Mouse (Mus musculus): ENCODE measurements around the gene Crim1. TPM values are rescaled to one million over a fixed set of nuclear protein-coding genes. Genes with fewer than 3 reads are reported as not detected.

Crim1 gene
- polyA plus RNA-seq, 1 experiment from 2014 or later: 2.3 TPM

DNA sequence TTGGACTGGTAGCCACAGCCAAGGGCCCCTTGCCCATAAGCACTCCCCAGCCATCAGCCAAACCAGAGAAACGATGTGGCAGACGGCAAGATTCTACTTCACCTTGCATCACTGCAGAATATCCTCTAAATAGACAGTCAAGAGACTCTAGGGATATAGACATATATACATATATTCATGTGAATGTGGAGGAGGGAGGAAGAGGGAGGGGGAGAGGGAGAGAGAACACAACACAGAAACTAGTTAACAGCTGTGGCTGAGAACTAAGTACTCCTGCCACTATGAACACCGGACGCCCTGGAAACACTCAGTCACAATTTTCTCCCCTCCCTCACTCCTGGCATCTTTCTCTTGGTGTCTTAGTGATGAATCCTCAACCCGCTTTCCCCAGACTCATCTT, 189.5 kb downstream of the Crim1 start:
- ATAC-seq (replicated peaks; ENCODE audit: extremely low read depth, insufficient read depth, low FRiP score): no peak
- Histone ChIP-seq H3K27ac (ENCODE audit: low read length) (no peak overlapping the region), H3K36me3 (ENCODE audit: control insufficient read depth, insufficient read depth) (peaks cover 6% of the 10 kb centered on the region; the same call in 1 of the 2 replicates), H3K9me3 (replicated peaks; ENCODE audit: control insufficient read depth, low read length) (no peaks in the 10 kb centered on the region), H3K9ac (ENCODE audit: low read length) (no peak overlapping the region), H3K4me2 (ENCODE audit: low read depth, low read length) (no peak overlapping the region), H3K4me3 (ENCODE audit: low read length) (no peak overlapping the region), H3K27me3 (ENCODE audit: control insufficient read depth, insufficient read depth, low read length) (no peaks in the 10 kb centered on the region), H3K4me1 (ENCODE audit: control insufficient read depth, insufficient read depth, low read length) (0 out of 2 replicates have a peak, but pooled peaks cover 2% of the 10 kb centered on the region)
- WGBS: 87% methylated on average over 5 of the region's 5 CpGs

DNA sequence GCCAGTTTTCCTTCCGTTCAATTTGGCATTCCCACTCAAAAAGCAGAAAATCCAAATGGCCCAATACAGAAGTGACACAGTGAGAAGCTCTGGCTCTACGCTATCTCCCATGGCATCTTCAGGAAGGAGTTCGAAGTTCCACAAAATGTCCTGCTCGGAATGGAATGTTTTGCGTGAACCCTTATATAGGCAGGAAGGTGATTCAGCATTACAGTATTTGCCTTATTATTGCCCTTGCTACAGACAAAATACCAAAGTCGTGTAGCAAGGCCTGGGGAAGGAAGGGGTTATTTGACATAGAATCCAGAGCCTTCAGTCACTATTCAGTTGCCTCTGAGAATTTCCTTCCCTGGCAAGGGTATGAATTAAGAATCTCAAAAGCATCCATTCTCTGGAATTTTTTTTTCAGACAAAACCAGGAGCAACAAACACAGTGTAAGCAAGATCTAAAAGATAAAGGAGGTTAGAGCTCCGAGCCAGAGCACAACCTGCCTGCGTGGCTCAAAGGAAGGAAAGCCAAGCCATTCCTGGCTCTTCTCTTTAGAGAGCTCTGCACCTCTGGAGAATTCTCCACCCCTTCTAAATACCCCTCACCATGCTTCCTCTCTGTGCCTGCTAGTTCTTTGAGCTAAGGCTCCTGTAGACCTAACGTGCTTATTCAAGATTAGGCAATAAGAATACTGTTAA, 192.5 kb downstream of the Crim1 start:
- Histone ChIP-seq H3K9me3 (replicated peaks; ENCODE audit: control insufficient read depth, low read length) (no peaks in the 10 kb centered on the region), H3K27me3 (ENCODE audit: control insufficient read depth, insufficient read depth, low read length) (no peaks in the 10 kb centered on the region), H3K27ac (ENCODE audit: low read length) (no peak overlapping the region), H3K4me2 (ENCODE audit: low read depth, low read length) (no peak overlapping the region), H3K36me3 (ENCODE audit: control insufficient read depth, insufficient read depth) (peaks cover 7% of the 10 kb centered on the region; the same call in 1 of the 2 replicates), H3K4me1 (ENCODE audit: control insufficient read depth, insufficient read depth, low read length) (0 out of 2 replicates have a peak, but pooled peaks cover 2% of the 10 kb centered on the region), H3K9ac (ENCODE audit: low read length) (no peak overlapping the region), H3K4me3 (ENCODE audit: low read length) (no peak overlapping the region)
- WGBS: 69% methylated on average over 9 of the region's 9 CpGs
- ATAC-seq (replicated peaks; ENCODE audit: extremely low read depth, insufficient read depth, low FRiP score): no peak

DNA sequence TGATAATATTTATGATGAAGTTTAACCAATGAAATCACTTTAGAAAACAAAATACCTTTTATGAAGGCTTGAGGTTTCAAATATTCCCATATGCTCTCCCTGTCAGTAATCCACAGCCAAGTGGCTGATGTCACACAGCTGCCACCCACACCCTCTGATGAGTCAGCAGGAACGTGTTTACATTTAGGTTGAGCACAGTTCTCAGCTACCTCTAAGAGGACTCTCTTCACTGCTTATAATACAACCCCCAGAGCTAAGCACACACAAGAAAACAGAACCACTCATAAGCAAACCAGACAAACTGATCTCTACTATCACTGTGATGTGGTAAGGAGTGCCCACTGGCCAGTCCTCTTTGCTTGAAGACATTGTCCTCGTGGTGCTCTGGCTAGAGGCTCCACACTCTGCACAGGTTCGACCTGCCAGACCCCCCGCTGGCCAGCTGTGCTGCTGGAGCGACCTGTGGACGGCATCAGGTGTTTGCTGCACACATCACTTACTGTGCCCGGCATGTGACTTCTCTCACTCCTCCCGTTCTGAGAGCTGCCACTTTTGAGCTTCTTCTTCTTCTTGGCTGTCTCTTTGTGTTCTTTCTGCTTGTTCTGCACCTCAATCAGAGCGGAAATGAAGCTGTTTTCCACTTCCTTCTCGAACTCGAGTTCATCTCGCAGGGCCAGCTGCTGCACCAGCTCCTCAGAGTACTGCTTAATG, 200.2 kb downstream of the Crim1 start:
- Histone ChIP-seq H3K9ac (ENCODE audit: low read length) (no peak overlapping the region), H3K9me3 (replicated peaks; ENCODE audit: control insufficient read depth, low read length) (no peaks in the 10 kb centered on the region), H3K36me3 (ENCODE audit: control insufficient read depth, insufficient read depth) (peaks cover 22% of the 10 kb centered on the region; the same call in 1 of the 2 replicates), H3K27ac (ENCODE audit: low read length) (peak overlapping the region; percentile 41; the same call in 1 of the 2 replicates), H3K4me2 (ENCODE audit: low read depth, low read length) (no peak overlapping the region), H3K4me3 (ENCODE audit: low read length) (no peak overlapping the region), H3K27me3 (ENCODE audit: control insufficient read depth, insufficient read depth, low read length) (no peaks in the 10 kb centered on the region), H3K4me1 (ENCODE audit: control insufficient read depth, insufficient read depth, low read length) (peaks cover 20% of the 10 kb centered on the region)
- ATAC-seq (replicated peaks; ENCODE audit: extremely low read depth, insufficient read depth, low FRiP score): no peak
- 64% methylated on average over 12 of the region's 12 CpGs for WGBS

DNA sequence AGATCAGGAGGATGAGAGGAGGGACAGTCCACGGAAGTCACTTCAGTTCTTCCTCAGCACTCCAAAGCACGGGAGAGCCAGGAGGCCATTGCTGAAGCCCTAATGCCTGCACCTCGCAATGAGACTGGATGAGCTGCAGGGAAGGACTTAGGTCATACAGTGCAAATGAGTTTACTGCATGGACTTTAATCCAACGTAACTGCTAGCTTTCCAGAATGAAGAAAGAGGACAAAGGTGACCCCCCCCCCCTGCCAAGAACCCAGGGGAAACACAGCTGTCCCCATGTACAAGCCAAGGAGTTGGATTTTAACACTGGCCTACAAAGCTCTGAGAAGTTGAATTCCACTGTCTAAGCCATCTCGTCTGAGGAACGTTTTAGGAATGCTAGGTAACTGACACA, 201.3 kb downstream of the Crim1 start:
- no peak for ATAC-seq (replicated peaks; ENCODE audit: extremely low read depth, insufficient read depth, low FRiP score)
- no peak overlapping the region for H3K4me2 ChIP-seq (ENCODE audit: low read depth, low read length)
- no peaks in the 10 kb centered on the region for H3K27me3 ChIP-seq (ENCODE audit: control insufficient read depth, insufficient read depth, low read length)
- no peak overlapping the region for H3K27ac ChIP-seq (ENCODE audit: low read length)
- H3K4me1 ChIP-seq (ENCODE audit: control insufficient read depth, insufficient read depth, low read length): peaks cover 20% of the 10 kb centered on the region
- no peak overlapping the region for H3K9ac ChIP-seq (ENCODE audit: low read length)
- no peak overlapping the region for H3K4me3 ChIP-seq (ENCODE audit: low read length)
- WGBS: 56% methylated on average over 6 of the region's 6 CpGs
- peaks cover 20% of the 10 kb centered on the region; the same call in 1 of the 2 replicates for H3K36me3 ChIP-seq (ENCODE audit: control insufficient read depth, insufficient read depth)
- no peaks in the 10 kb centered on the region for H3K9me3 ChIP-seq (replicated peaks; ENCODE audit: control insufficient read depth, low read length)

DNA sequence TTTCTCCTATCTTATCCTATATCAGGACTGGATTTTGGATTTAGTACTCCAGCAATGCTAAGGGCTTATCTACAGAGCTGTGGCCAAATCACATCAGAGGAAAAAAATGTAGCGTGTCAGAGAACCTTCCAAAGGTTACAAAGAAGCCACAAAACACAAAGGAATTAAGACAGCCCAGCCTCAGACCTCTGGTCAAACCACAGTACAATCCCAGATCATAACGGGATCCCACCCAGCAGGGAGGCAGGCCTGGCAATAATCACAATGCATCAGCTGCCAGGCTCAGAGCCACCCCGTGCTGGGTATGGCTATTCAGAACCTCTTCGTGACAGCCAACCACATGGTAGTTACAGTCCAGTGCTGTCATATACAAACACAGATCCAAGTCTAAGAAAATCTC, 201.7 kb downstream of the Crim1 start:
- 47% methylated on average over 4 of the region's 4 CpGs for WGBS
- Histone ChIP-seq H3K9me3 (replicated peaks; ENCODE audit: control insufficient read depth, low read length) (no peaks in the 10 kb centered on the region), H3K27ac (ENCODE audit: low read length) (no peak overlapping the region), H3K4me2 (ENCODE audit: low read depth, low read length) (no peak overlapping the region), H3K9ac (ENCODE audit: low read length) (no peak overlapping the region), H3K36me3 (ENCODE audit: control insufficient read depth, insufficient read depth) (peaks cover 20% of the 10 kb centered on the region; the same call in 1 of the 2 replicates), H3K27me3 (ENCODE audit: control insufficient read depth, insufficient read depth, low read length) (no peaks in the 10 kb centered on the region), H3K4me3 (ENCODE audit: low read length) (no peak overlapping the region), H3K4me1 (ENCODE audit: control insufficient read depth, insufficient read depth, low read length) (peaks cover 20% of the 10 kb centered on the region)
- ATAC-seq (replicated peaks; ENCODE audit: extremely low read depth, insufficient read depth, low FRiP score): peak; percentile 17; the same call in 1 of the 2 replicates

DNA sequence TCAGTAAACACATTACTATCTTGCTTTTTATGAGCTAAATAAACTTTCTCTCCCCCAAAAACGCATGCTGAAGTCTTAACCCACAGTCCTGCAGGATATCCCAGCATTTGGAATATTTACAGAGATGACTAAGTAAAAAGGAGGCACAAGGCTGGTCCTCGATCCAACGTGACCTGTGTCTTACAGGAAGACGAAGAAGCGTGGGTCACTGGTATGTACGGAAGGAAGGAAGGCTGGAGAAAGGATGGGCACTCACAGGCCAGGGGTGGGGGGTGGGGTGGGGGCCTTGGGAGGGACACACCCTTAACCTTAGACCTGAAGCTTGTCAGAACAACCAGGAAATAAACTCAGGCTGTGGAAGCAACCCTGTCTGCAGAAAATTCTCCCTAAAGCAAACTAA, 202.1 kb downstream of the Crim1 start:
- H3K27me3 ChIP-seq (ENCODE audit: control insufficient read depth, insufficient read depth, low read length): no peaks in the 10 kb centered on the region
- H3K4me3 ChIP-seq (ENCODE audit: low read length): no peak overlapping the region
- no peak for ATAC-seq (replicated peaks; ENCODE audit: extremely low read depth, insufficient read depth, low FRiP score)
- H3K9me3 ChIP-seq (replicated peaks; ENCODE audit: control insufficient read depth, low read length): no peaks in the 10 kb centered on the region
- no peak overlapping the region for H3K27ac ChIP-seq (ENCODE audit: low read length)
- no peak overlapping the region for H3K4me2 ChIP-seq (ENCODE audit: low read depth, low read length)
- no peak overlapping the region for H3K9ac ChIP-seq (ENCODE audit: low read length)
- 71% methylated on average over 6 of the region's 6 CpGs for WGBS
- peaks cover 20% of the 10 kb centered on the region; the same call in 1 of the 2 replicates for H3K36me3 ChIP-seq (ENCODE audit: control insufficient read depth, insufficient read depth)
- peaks cover 22% of the 10 kb centered on the region for H3K4me1 ChIP-seq (ENCODE audit: control insufficient read depth, insufficient read depth, low read length)

DNA sequence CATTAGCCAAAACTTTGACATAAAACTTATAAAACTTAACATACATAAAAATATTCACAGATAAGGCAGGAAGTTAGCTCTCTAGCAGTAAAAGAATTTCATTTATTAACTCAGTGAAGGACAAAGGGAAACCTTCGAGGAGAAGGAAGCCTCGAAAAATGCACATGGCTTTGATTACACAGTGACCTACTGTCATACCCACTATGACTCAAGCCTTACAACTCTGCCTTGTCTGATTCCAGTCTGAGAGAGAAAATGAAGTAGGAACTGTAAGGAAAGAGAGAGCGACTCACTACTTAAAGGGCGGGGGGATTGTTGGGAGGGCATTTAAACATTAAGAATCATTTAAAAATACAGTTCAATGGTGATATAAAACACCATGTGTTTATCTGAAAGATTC, 203.2 kb downstream of the Crim1 start:
- Histone ChIP-seq H3K4me2 (ENCODE audit: low read depth, low read length) (no peak overlapping the region), H3K9me3 (replicated peaks; ENCODE audit: control insufficient read depth, low read length) (no peaks in the 10 kb centered on the region), H3K4me3 (ENCODE audit: low read length) (no peak overlapping the region), H3K36me3 (ENCODE audit: control insufficient read depth, insufficient read depth) (peaks cover 23% of the 10 kb centered on the region; the same call in 1 of the 2 replicates), H3K4me1 (ENCODE audit: control insufficient read depth, insufficient read depth, low read length) (peaks cover 23% of the 10 kb centered on the region), H3K9ac (ENCODE audit: low read length) (no peak overlapping the region), H3K27me3 (ENCODE audit: control insufficient read depth, insufficient read depth, low read length) (no peaks in the 10 kb centered on the region), H3K27ac (ENCODE audit: low read length) (no peak overlapping the region)
- no peak for ATAC-seq (replicated peaks; ENCODE audit: extremely low read depth, insufficient read depth, low FRiP score)
- 61% methylated on average over 4 of the region's 4 CpGs for WGBS

DNA sequence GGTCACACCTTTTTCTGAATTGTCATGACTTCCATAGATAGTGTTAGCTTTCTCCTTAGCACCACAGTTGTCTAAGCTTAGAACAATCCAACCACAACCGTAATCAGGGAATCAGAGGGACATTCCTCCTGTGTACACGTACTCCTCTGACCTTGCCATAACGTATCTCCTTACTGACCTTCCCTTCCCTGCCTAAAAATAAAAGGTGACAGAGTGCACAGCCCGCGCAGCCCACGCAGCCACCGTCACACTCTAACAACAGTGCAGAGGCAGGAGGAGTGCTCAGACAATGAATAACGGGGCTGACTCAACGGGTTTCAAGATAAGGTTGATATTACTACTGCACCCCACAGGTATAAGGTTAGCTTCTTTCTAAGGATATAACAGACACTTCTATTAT, 203.8 kb downstream of the Crim1 start:
- WGBS: 37% methylated on average over 9 of the region's 9 CpGs
- peak; percentile 58; the same call in 1 of the 2 replicates for ATAC-seq (replicated peaks; ENCODE audit: extremely low read depth, insufficient read depth, low FRiP score)
- no peaks in the 10 kb centered on the region for H3K27me3 ChIP-seq (ENCODE audit: control insufficient read depth, insufficient read depth, low read length)
- H3K4me3 ChIP-seq (ENCODE audit: low read length): no peak overlapping the region
- no peak overlapping the region for H3K9ac ChIP-seq (ENCODE audit: low read length)
- H3K36me3 ChIP-seq (ENCODE audit: control insufficient read depth, insufficient read depth): peaks cover 20% of the 10 kb centered on the region; the same call in 1 of the 2 replicates
- H3K4me2 ChIP-seq (ENCODE audit: low read depth, low read length): no peak overlapping the region
- H3K4me1 ChIP-seq (ENCODE audit: control insufficient read depth, insufficient read depth, low read length): peaks cover 23% of the 10 kb centered on the region
- H3K9me3 ChIP-seq (replicated peaks; ENCODE audit: control insufficient read depth, low read length): no peaks in the 10 kb centered on the region
- peak overlapping the region; percentile 4; the same call in 1 of the 2 replicates for H3K27ac ChIP-seq (ENCODE audit: low read length)

DNA sequence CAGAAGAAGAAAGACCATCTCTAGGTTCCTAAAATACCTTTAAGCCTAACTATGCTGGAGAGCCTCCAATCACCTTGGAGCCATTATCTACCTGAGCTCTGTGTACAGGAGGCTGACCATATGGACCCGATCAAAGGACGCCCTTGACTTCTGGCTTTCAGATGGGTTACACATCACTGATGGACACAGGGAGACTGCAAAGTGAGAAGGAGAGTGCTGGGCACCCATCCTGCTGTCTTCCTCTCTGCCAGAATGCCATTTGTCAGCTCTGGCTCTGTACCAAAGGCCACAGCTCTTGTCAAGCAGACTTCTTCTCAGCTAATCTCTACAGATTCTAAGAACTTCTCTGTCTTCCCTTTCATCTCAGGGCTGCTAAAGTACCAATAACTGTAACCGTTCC, 205.3 kb downstream of the Crim1 start:
- WGBS: 87% methylated on average over 3 of the region's 3 CpGs
- Histone ChIP-seq H3K27ac (ENCODE audit: low read length) (no peak overlapping the region), H3K9me3 (replicated peaks; ENCODE audit: control insufficient read depth, low read length) (no peaks in the 10 kb centered on the region), H3K4me3 (ENCODE audit: low read length) (no peak overlapping the region), H3K36me3 (ENCODE audit: control insufficient read depth, insufficient read depth) (peaks cover 15% of the 10 kb centered on the region; the same call in 1 of the 2 replicates), H3K27me3 (ENCODE audit: control insufficient read depth, insufficient read depth, low read length) (no peaks in the 10 kb centered on the region), H3K4me2 (ENCODE audit: low read depth, low read length) (no peak overlapping the region), H3K4me1 (ENCODE audit: control insufficient read depth, insufficient read depth, low read length) (peaks cover 20% of the 10 kb centered on the region), H3K9ac (ENCODE audit: low read length) (no peak overlapping the region)
- ATAC-seq (replicated peaks; ENCODE audit: extremely low read depth, insufficient read depth, low FRiP score): no peak

All from heart, embryonic 16.5 days (tissue).